Mouse (Mus musculus) left cerebral cortex, postnatal 4 days (tissue): ENCODE results near the gene Pex14. TPM values are rescaled to one million over a fixed set of nuclear protein-coding genes. Genes with fewer than 3 reads are reported as not detected.

Experiments
- DNase-seq: peaks from one replicate; pipeline ENCODE4 v3.0.0-alpha.2; 2022
- intact Hi-C: fragments of 180-260 bp; cut with DNase I; formaldehyde crosslinking; loops from one replicate; pipeline ENCODE4 v1.15.1; 2025
- total RNA-seq, 2 experiments: library from RNA; stranded (reverse); gene quantifications; 2 replicates each; pipeline ENCODE4 v1.2.3; 2021

Gene Pex14
- total RNA-seq, 2 experiments from 2014 or later, result 38.2 to 40.8 TPM

DNA sequence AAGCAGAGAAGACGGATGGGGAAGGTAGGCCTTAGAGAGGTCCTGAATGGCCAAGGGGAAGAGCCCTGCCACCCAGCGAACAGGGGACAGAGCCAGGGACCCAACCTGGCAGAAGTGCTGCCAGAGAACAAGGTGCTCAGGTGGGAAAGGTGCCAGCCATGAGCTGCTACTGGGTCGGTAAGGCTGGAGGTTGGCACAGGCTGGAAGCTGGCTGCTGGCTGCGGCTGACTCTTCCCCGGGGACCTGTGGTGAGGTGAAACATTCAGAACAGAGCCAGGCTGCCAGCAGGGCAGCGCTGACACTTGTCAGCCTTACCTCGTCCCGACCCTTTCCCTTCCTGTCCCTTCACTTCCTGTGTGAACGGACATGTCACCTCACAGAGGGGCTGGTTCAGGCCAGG, 171.4 kb downstream of the Pex14 start:
- no peak for DNase-seq
- intact Hi-C loops, result no loop called here

DNA sequence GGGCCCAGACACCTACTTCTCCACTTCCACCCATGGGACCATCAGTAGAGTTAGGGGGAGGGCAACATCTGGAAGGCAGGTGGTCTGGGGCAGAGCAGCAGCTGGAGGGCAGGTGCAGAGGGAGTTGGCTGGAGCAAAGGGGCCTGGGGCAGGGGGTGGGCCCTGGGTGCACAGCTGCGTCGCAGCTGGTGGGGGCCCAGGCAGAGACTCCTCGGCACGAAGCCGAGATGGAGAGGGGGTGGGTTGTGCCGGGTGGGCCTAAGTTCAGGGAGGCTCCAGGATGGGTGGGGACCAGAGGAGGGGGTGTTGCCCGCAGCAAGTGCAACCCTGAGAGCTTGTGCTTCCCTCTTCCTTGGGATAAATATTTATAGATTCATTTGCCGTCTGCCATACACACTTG, 173.2 kb downstream of the Pex14 start:
- intact Hi-C loops, result no loop called here
- no peak for DNase-seq

GRCm38 (mm10) chr4:148925589-148926359, 173.9 kb downstream of the Pex14 start:
- DNase-seq, result no peak
- intact Hi-C loops, result no loop called here

- intact Hi-C loops, result no loop called here
- no peak for DNase-seq
These were observed 175.7 kb downstream of the Pex14 start for GRCm38 (mm10) chr4:148923976-148924375.

DNA sequence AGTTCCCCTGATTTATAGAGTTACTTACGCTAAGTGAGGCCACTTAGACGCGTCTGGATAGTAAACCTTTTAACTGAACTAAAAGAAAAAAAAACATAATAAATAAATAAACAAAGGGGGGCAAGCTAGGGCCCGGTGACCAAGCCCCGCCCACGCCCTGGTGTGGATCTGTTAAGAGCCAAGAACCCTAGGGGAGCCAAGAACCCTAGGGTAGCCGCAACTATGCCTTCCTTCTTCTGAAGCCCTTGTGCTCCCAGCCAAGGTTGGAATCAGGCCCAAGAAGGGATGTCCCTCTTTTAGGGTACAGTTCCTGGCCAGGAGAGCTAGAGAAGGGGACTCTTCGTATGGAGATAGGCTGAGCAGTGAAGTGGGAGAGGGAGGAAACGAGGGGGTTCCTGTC, 176.3 kb downstream of the Pex14 start:
- intact Hi-C loops, result no loop called here

GRCm38 (mm10) chr4:148922221-148922700, 177.4 kb downstream of the Pex14 start:
- intact Hi-C loops, result no loop called here
- no peak for DNase-seq

More for the DNA sequence above, 176.3 kb downstream of the Pex14 start:
- no peak for DNase-seq

- intact Hi-C loops, result no loop called here
- DNase-seq, result no peak
These were observed 179.1 kb downstream of the Pex14 start for GRCm38 (mm10) chr4:148920610-148921009.

GRCm38 (mm10) chr4:148918707-148919447, 180.8 kb downstream of the Pex14 start:
- intact Hi-C loops, result no loop called here
- DNase-seq, result no peak

DNA sequence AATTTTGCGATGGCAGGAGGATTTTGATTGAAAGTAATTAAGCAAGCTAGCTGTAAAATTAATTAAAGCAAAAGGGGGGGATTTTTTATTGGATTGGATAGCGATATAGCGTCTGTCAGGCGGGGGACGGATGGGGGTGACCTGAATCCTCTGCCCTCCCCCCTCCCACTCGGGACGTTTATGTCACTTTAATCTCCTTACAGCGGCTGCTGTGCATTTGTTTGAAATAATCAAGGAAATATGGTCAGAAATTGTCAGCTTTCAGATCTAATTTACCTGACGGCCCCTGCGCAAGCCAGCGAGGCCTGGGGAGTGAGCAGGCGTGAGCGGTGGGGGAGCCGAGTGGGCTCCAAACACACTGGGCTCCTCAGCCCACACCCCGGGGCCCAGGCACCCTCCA, 183.8 kb downstream of the Pex14 start:
- DNase-seq, result no peak
- intact Hi-C loops, result no loop called here

- intact Hi-C loops, result no loop called here
- peak; percentile 92 for DNase-seq
These were observed 184.6 kb downstream of the Pex14 start for GRCm38 (mm10) chr4:148914863-148915622.

GRCm38 (mm10) chr4:148912826-148913590, 186.7 kb downstream of the Pex14 start:
- intact Hi-C loops, result no loop called here
- DNase-seq, result no peak

- intact Hi-C loops, result no loop called here
- no peak for DNase-seq
These were observed 187.5 kb downstream of the Pex14 start for GRCm38 (mm10) chr4:148912134-148912533.

Other genes with a start within 250 kb of the Pex14 start
- 10 to 100 TPM; 40.8 to 45.9 TPM for gene Dffa, start 4.3 kb upstream of the Pex14 start, total RNA-seq
- 10 to 100 TPM; 13.8 to 16.6 TPM for gene Cort, start 26.9 kb upstream of the Pex14 start, total RNA-seq
- gene Cenps, start 37.8 kb upstream of the Pex14 start, total RNA-seq, result 10 to 100 TPM; 33.5 to 38.3 TPM
- gene Pgd, start 66.9 kb upstream of the Pex14 start, total RNA-seq, result 10 to 100 TPM; 64.6 to 64.7 TPM
- 100 to 1,000 TPM; 420 to 423 TPM for gene Kif1b, start 207.8 kb upstream of the Pex14 start, total RNA-seq